Mouse (Mus musculus): ENCODE measurements around the gene Cacng8. TPM values are rescaled to one million over a fixed set of nuclear protein-coding genes. Genes with fewer than 3 reads are reported as not detected.

The Cacng8 gene
- total and polyA plus RNA-seq, 3 experiments = 5.6 to 9.2 TPM; not detected in 1

DNA sequence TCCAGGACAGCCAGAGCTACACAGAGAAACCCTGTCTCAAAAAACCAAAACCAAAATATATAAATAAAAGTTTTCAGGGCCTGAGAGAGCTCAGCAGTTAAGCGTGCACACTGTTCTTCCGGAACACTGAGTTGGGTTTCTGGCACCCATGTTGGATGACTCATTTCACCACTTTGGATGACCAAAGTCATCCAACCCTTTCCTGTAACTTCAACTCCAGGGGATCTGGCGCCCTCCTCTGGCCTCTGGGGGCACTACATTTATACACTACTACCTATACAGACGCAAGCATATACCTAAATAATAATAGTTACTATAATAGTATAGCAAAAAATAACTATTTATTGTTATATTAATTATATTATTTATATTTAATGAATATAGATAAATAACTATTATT lies 13.7 kb upstream of the Cacng8 start:
- no peaks in the 10 kb centered on the region for H3K36me3 ChIP-seq (ENCODE audit: control insufficient read depth in 1 of 2, insufficient read depth in 2 of 2, low read length in 2 of 2)
- TF ChIP-seq JUND (IDR thresholded peaks at IDR 0.05; ENCODE audit: low read depth, low read length) (0 out of 2 replicates have a peak, but pooled peaks have one; percentile 40), CTCF (IDR thresholded peaks at IDR 0.05 in 2 of 3, conservative IDR thresholded peaks at IDR 0.05 in 1 of 3; ENCODE audit: control insufficient read depth in 1 of 3, insufficient read depth in 1 of 3, low read depth in 2 of 3, low read length in 3 of 3, poor library complexity in 1 of 3, severe bottlenecking in 1 of 3) (peak; percentile 69 to 75 (median 74)), MXI1 (IDR thresholded peaks at IDR 0.05; ENCODE audit: low read depth, low read length) (no peak), ZMIZ1 (IDR thresholded peaks at IDR 0.05; ENCODE audit: low read depth, low read length) (no peak), NELFE (IDR thresholded peaks at IDR 0.05; ENCODE audit: low read depth, low read length) (no peak), POLR2AphosphoS2 (IDR thresholded peaks at IDR 0.05; ENCODE audit: low read length) (no peak), SMC3 (IDR thresholded peaks at IDR 0.05; ENCODE audit: low read depth, low read length) (peak; percentile 66), GABPA (IDR thresholded peaks at IDR 0.05; ENCODE audit: low read depth, low read length) (no peak), GATA1 (IDR thresholded peaks at IDR 0.05; ENCODE audit: low read depth, low read length) (no peak), E2F4 (IDR thresholded peaks at IDR 0.05; ENCODE audit: borderline replicate concordance, low read depth, low read length) (no peak), ZC3H11A (IDR thresholded peaks at IDR 0.05; ENCODE audit: low read depth, low read length) (peak; percentile 47), RAD21 (IDR thresholded peaks at IDR 0.05; ENCODE audit: low read depth, low read length) (peak; percentile 70), TBP (IDR thresholded peaks at IDR 0.05; ENCODE audit: low read depth, low read length) (no peak), MAFK (IDR thresholded peaks at IDR 0.05; ENCODE audit: borderline replicate concordance, low read depth, low read length) (no peak), MAZ (IDR thresholded peaks at IDR 0.05; ENCODE audit: low read depth, low read length) (no peak), RCOR1 (IDR thresholded peaks at IDR 0.05; ENCODE audit: low read depth, low read length) (no peak), MYB (IDR thresholded peaks at IDR 0.05; ENCODE audit: low read depth, low read length) (no peak), MAX (IDR thresholded peaks at IDR 0.05; ENCODE audit: low read length) (no peak), CHD2 (IDR thresholded peaks at IDR 0.05; ENCODE audit: low read length) (no peak), POLR2A (IDR thresholded peaks at IDR 0.05; ENCODE audit: control insufficient read depth in 1 of 2, insufficient read depth in 1 of 2, low read depth in 1 of 2, low read length in 2 of 2, poor library complexity in 1 of 2) (no peak), NRF1 (IDR thresholded peaks at IDR 0.05; ENCODE audit: insufficient read depth, low read depth, low read length, poor library complexity, severe bottlenecking) (no peak), MEF2A (IDR thresholded peaks at IDR 0.05; ENCODE audit: extremely low read depth, insufficient replicate concordance, low read depth, low read length, poor library complexity, severe bottlenecking) (no peak), CHD1 (IDR thresholded peaks at IDR 0.05; ENCODE audit: low read depth, low read length) (no peak), USF2 (IDR thresholded peaks at IDR 0.05; ENCODE audit: borderline replicate concordance in 1 of 2, insufficient read depth in 1 of 2, low read depth in 1 of 2, low read length in 2 of 2) (no peak), ETS1 (IDR thresholded peaks at IDR 0.05; ENCODE audit: low read depth, low read length) (no peak), MYC (IDR thresholded peaks at IDR 0.05; ENCODE audit: low read depth, low read length) (no peak)
- no peaks in the 10 kb centered on the region for H3K27me3 ChIP-seq (ENCODE audit: control insufficient read depth in 1 of 2, insufficient read depth in 2 of 2, low read length in 2 of 2)
- no peak overlapping the region for H3K4me3 ChIP-seq (ENCODE audit: control insufficient read depth in 1 of 2, insufficient read depth in 1 of 2, low read depth in 2 of 2, low read length in 2 of 2)
- H3K4me1 ChIP-seq (ENCODE audit: control insufficient read depth in 1 of 2, insufficient read depth in 2 of 2, low read length in 2 of 2) = no peaks in the 10 kb centered on the region
- no peak overlapping the region for H3K9ac ChIP-seq (ENCODE audit: control insufficient read depth, low read depth, low read length, poor library complexity, severe bottlenecking)
- peak; percentile 73 for DNase-seq (ENCODE audit: low read depth, low spot score)
- H3K79me2 ChIP-seq (ENCODE audit: control insufficient read depth, insufficient read depth, low read length, poor library complexity) = no peaks in the 10 kb centered on the region
- no peak overlapping the region for H3K27ac ChIP-seq (ENCODE audit: control insufficient read depth, low read depth, low read length)
- H3K9me3 ChIP-seq (replicated peaks; ENCODE audit: insufficient read depth, low read length) = no peaks in the 10 kb centered on the region

Measured in MEL (cell line).